Mouse (Mus musculus): Measurements from ENCODE around the gene Mogat2.
A peak's percentile ranks its signal among the peaks of the same experiment; 100 is the strongest.

Mogat2 gene

DNA sequence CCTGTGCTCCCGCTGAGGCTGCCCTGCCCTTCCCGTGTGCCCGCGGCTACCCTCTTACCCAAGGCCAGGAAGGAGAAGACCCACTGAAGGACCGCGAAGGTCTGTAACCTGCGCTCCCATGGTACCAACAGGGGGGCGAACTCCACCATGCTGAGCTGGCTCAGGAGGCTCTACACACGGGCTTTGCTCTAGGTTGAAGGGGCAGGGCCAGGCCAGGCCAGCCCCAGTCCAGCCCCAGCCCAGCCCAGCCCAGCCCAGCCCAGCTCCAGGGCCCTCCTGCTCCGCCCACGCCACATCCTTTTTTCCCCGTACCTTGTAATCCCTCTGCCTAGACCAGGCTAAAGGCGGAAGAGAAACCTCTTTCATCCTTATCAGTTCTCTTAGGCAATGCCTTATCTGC lies at the start of gene Mogat2:
Mogat2 (minus strand) TSS at position 203 of the 400 bp plus-strand sequence.
- no peak for DNase-seq (ENCODE audit: low spot score in 2 of 2)

GRCm38 (mm10) chr7:99287287-99287686 lies 48.9 kb upstream of the Mogat2 start:
- peak in 1 of 2 experiments; percentile 70 for DNase-seq (ENCODE audit: low spot score in 2 of 2)

DNA sequence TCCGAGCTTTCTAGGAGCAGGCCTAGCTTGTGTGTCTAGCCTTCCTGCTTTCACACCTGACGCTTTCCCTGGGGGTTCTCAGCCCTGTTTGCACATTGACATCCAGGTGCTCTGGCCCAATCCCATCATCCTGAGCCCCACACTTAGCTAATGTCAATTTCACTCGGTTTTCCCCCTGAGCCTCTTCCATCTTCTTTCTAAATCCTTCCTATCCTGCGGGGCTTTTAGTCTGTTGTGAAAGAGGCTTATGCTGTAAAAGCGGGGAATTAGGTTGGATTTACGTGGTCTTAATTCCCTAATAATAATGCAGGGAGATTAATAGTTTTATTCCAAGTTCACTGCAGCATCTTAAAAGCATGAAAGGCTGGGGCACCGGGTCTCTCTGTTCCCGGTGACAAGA lies 41.2 kb upstream of the Mogat2 start:
- DNase-seq (ENCODE audit: low spot score in 2 of 2) = no peak

GRCm38 (mm10) chr7:99278309-99278708 lies 39.9 kb upstream of the Mogat2 start:
- no peak for DNase-seq (ENCODE audit: low spot score in 2 of 2)

DNA sequence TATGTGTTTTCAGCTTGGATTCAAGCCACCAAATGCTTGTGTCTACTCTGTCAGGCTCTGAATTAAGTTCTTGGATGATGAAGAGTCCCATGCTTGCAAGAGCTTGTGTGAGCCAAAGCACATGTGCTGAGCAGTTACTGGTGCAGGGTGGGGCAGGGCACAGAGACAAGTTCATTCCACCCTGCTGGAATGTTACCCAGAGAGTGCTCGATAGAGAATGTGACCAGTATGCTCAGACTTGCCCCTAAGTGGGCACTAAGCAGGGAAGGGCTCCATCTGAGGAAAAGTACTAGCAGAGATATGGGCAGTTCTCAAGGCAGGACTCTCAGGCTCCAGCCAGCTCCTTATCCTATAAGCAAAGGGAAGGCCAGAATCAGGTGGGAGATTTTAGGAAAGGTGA lies 38.3 kb upstream of the Mogat2 start:
- no peak for DNase-seq (ENCODE audit: low spot score in 2 of 2)

DNA sequence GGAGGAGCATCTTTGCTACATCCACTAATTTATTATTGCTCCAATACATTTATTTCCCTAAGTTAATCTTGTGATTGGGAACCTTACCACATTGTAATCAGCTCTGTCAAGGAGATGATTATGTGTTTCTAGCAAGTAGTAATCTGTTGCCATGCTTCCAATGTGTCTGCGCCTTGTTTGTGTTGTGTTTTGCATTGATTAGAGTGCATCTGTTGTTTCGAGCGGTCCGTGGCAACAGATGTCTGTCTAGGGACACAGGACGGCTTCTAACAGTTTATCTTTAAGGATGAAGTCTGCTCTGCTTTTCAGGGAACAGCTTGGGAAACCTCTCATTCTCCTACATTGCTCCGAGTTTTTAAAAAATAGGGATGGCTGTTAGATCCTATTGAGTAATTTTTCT lies 36.7 kb upstream of the Mogat2 start:
- no peak for DNase-seq (ENCODE audit: low spot score in 2 of 2)

GRCm38 (mm10) chr7:99271630-99272029 lies 33.2 kb upstream of the Mogat2 start:
- DNase-seq (ENCODE audit: low spot score in 2 of 2) = peak in 1 of 2 experiments; percentile 14

DNA sequence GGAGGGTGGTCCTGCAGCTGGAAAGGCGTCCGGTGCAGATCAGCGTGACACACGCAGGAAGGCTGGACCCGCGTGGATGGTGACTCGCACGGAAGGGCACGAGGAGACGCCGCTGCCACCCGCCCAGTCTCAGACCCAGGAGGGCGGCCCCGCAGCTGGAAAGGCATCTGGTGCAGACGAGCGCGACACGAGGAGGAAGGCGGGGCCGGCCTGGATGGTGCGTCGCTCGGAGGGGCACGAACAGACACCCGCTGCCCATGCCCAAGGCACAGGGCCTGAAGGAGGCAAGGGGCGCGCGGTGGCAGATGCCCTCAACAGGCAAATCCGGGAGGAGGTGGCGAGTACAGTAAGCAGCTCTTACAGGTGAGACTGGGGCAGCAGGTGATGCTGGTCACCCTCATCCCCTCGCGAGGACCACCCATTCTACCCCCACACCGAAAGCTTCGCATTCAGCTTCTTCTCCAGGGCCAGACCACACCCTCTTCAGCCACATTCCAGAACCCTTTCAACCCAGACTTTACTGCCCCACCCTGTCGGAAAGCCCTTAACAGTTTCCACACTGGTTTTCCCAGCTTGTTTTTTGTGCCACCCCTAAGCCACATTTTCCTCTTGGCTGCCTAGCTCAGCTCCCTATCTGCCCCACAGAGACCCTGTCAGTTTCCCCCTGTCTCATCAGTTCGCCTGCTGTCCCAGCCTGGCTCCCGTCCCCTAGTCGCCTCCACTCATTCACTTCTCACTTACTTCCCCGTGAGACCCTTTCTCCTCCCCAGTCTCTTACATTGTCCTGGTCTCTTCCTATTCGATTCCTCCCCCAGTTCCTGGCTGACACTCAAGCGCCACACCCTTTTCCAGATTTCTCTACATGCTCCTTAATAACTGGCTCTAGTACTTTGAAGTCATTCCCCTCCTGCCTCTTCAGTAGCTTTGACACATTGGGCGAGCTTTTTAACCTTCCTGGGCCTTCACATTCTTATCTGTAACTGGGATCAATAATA lies 30.8 kb upstream of the Mogat2 start:
- DNase-seq (ENCODE audit: low spot score in 2 of 2) = no peak

GRCm38 (mm10) chr7:99268506-99268900 lies 30.1 kb upstream of the Mogat2 start:
- DNase-seq (ENCODE audit: low spot score in 2 of 2) = no peak

DNA sequence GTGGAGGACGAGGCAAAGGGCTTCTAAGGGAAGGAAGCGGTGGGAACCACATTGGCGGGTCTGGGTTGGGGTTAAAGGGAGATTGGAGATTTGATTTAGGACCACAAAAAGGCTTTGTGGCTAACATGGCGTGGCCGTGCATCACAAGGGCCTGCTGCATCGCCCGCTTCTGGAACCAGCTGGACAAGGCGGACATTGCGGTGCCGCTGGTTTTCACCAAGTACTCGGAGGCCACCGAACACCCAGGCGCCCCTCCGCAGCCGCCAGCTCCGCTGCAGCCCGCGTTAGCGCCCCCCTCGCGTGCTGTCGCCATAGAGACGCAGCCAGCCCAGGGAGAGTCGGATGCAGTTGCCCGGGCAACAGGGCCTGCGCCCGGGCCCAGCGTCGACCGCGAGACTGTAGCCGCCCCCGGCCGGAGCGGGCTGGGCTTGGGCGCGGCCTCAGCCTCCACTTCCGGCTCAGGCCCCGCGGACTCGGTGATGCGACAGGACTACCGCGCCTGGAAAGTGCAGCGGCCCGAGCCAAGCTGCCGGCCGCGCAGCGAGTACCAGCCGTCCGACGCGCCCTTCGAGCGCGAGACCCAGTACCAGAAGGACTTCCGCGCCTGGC lies 29.6 kb upstream of the Mogat2 start:
- DNase-seq (ENCODE audit: low spot score in 2 of 2) = peak; percentile 80 to 85

DNA sequence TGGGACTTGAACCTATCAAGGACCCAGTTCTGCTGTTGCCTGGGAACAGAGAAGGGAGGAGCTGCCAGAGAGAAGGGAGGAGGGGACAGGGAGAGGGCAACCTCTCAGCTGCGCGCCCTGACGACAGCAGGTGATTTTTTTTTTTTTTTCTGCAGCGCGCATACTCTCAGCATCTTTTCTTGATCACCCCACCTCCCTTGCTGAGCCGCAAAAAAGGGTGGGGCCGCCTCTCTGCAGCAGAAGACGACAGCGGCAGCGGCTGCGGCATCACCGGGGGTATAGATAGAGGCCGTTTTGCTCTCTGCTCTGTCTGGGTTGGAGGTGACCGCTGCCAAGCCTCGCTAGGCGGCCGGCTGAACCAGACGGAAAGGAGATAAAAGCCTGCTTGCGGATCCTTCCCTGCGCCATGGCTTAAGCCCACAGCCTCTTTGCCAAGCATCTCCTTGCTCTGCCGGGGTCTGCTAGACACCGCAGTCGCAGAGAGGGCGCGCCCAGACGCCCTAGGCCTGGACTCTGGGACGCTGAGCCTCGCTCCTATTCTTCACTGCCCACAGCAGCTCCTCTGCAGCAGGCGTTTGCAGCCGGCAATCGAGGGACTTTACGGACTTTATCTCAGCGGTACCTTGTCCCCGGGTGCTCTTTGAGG lies 29.0 kb upstream of the Mogat2 start, which contains the start of gene Map6:
Map6 (plus strand) TSS at position 197 of the 646 bp plus-strand sequence.
- peak; percentile 76 to 78 for DNase-seq (ENCODE audit: low spot score in 2 of 2)

DNA sequence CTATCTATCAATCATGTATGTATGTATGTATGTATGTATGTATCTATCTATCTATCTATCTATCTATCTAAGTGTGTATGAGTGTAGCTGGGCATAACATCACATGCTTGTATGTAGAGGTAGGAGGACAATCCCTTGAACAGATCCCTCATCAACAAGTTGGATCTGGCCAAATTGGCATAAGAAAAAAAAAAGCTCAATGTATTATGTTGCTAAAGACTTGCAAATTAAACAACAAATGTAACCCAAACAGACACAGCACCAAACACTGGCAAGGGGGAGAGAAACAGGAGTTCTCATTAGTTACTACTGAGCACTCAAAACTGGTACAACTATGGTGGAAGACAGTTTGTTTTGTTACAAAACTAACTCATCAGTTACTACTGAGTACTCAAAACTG lies 26.2 kb upstream of the Mogat2 start:
- DNase-seq (ENCODE audit: low spot score in 2 of 2) = no peak

DNA sequence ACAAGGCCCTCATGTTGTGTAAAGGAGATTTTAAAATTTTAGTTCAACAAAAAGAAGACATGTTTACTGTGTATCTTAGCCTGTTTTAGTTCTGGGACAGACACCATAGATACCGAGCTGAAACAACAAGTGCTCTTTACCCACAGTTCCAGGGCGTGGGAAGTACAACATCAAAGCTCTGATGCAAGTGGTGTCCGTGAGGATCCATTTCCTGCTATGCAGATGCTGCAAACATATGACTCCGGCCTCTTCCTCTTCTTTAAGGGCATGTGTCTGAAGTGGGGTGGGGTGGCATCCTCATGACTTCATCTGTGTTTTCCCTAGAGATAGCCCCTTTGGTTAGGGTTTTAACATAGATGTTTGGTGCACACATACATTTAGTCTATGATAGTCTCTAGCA lies 25.1 kb upstream of the Mogat2 start:
- DNase-seq (ENCODE audit: low spot score in 2 of 2) = no peak

GRCm38 (mm10) chr7:99261900-99262299 lies 23.5 kb upstream of the Mogat2 start:
- DNase-seq (ENCODE audit: low spot score in 2 of 2) = no peak

GRCm38 (mm10) chr7:99255006-99255405 lies 16.6 kb upstream of the Mogat2 start:
- DNase-seq (ENCODE audit: low spot score in 2 of 2) = peak; percentile 54 to 87

DNA sequence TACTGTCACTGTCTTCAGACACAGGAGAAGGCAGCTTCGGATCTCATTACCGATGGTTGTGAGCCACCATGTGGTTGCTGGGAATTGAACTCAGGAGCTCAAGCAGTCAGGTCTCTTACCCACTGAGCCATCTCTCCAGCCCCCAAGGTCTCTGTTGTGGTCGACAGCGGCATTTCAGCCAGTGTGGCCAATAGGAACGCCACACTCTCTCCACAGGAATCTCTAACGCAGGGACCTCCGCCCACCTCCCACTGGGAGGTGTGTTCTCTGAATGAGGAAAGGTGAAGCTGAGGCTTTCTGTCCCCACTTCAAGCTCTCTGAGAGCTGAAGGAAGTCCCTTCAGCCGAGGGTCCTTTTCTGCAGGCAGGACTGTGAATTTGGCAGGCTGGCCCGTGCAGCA lies 12.0 kb upstream of the Mogat2 start:
- no peak for DNase-seq (ENCODE audit: low spot score in 2 of 2)

- peak; percentile 29 to 53 for DNase-seq (ENCODE audit: low spot score in 2 of 2)
Observed at GRCm38 (mm10) chr7:99249582-99249911, 11.1 kb upstream of the Mogat2 start.

- no peak for DNase-seq (ENCODE audit: low spot score in 2 of 2)
Observed at GRCm38 (mm10) chr7:99248906-99249581, 10.6 kb upstream of the Mogat2 start.

GRCm38 (mm10) chr7:99248157-99248742 lies 9.8 kb upstream of the Mogat2 start:
- no peak for DNase-seq (ENCODE audit: low spot score in 2 of 2)

- no peak for DNase-seq (ENCODE audit: low spot score in 2 of 2)
Observed at GRCm38 (mm10) chr7:99242097-99242496, 3.7 kb upstream of the Mogat2 start.

DNA sequence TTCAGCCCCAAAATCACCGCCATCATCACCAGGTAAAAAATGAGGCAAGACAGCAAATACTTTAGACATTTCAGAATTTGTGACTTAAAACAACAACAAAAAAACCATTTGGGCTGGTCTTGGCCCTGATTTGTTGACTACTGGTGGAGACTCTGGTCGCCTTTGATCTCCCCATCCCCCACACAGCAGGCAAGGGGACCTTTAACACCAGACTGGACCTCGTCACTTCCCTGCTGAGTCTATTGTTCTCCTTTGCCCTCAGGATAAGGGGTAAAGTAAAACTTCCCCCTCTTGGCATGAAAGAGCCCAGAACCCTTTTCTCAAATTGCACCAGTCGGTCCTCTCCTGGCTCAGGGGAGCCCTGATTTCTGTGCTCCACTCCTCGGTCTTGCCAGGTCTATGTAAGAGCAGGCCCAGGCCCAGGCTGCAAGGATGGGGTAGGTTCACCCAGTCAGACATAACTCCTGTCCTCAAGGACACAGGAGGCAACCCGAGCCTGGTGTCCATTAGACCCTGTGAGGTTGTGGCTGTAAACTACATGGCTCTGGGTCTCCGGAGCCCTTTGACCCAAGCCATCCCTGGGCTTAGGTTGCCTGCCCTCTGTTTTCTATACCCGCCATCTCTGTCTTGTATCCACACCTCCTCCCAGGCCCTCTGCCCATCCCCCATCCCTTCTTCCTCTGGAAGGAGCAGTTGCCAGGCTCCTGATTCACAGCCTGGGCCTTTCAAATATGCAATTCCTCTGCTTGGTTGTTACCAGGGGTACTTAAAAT lies 1.3 kb downstream of the Mogat2 start:
- no peak for DNase-seq (ENCODE audit: low spot score in 2 of 2)
